Mouse (Mus musculus): ENCODE data around the gene Asl.

DNA sequence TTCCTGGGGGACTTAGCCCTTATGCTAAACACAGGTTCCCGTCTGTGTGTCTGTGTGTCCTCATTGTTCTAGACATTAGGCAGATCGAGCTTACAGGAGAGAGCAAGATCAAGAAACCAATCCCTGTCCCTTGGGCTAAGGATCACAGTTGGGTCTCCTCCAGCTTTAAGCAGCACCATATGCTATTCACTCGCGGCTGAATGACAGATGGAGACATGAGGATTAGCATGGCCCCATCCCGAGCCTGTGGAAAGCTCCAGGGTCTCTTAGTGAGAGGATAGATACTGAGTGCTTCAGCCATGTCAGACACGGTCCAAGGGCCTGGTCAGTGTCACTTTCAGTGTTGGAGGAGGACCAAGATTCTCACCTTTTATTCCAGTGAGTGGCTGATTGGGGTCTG, 21.4 kb upstream of the Asl start:
- no peak for TF ChIP-seq CTCF (IDR thresholded peaks at IDR 0.05; ENCODE audit: insufficient read depth, low read length)
- no peak for TF ChIP-seq POLR2A (IDR thresholded peaks at IDR 0.05; ENCODE audit: borderline replicate concordance, extremely low read depth, low read depth, low read length)

All from lung, adult 2 months (tissue).